Mouse (Mus musculus) gastrocnemius, postnatal 36 days (tissue): ENCODE measurements around the gene Cxcr5. TPM values are rescaled to one million over a fixed set of nuclear protein-coding genes. Genes with fewer than 3 reads are reported as not detected.
A peak's percentile ranks its signal among the peaks of the same experiment; 100 is the strongest.
"Not testable (repeated sequence)": the region's sequence is repeated elsewhere in the genome, so short reads cannot be mapped to it uniquely, and the experiment has no call there.

Experiments used
- DNase-seq, 2 experiments: peaks; one replicate each; pipeline ENCODE4 v3.0.0; 2022
- intact Hi-C: fragments of 180-260 bp; cut with DNase I; formaldehyde crosslinking; loops from one replicate; pipeline ENCODE4 v1.15.1; 2025
- total RNA-seq, 2 experiments: library from RNA; stranded (reverse); gene quantifications; 2 replicates each; pipeline ENCODE4 v1.2.3; 2021

The Cxcr5 gene
- total RNA-seq, 2 experiments from 2014 or later = not detected

DNA sequence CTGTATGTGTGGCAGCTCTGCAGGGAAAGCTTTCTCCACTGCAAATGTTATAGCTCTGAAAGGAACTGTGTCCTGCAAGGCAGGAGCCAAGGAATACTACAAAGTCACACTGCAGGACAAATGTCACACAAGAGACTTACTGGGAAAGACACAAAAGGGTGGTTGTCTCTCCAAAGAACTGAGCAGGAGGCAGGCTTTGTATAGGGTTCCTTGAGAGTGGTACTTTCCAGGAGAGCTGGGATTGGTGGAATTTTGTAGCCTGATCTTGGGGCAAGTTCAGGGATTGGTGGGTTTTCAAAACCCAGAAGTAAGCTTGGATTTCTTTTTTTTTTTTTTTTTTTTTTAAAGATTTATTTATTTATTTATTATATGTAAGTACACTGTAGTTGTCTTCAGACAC lies 27.4 kb upstream of the Cxcr5 start:
- intact Hi-C loops = no loop called here
- no peak for DNase-seq

DNA sequence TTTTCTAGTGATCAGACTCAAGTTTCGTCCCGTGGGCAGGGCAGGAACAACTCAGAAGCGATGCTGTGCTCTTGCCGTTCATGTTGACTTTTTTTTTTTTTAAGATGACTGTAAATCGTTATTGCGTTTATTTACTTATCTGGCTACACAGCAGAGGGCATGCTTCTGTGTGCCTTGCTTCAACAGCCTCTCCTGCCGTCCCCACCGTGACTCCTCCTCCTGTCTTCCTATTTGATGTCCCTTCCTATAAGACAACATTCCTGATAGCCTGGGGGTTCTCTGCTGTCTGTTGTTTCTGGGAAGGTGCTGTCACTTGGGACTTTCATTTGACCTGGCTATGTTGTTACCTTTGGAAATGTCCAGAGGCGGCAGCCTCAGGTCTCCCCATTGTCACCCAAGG lies 26.9 kb upstream of the Cxcr5 start:
- no peak for DNase-seq
- intact Hi-C loops = no loop called here

DNA sequence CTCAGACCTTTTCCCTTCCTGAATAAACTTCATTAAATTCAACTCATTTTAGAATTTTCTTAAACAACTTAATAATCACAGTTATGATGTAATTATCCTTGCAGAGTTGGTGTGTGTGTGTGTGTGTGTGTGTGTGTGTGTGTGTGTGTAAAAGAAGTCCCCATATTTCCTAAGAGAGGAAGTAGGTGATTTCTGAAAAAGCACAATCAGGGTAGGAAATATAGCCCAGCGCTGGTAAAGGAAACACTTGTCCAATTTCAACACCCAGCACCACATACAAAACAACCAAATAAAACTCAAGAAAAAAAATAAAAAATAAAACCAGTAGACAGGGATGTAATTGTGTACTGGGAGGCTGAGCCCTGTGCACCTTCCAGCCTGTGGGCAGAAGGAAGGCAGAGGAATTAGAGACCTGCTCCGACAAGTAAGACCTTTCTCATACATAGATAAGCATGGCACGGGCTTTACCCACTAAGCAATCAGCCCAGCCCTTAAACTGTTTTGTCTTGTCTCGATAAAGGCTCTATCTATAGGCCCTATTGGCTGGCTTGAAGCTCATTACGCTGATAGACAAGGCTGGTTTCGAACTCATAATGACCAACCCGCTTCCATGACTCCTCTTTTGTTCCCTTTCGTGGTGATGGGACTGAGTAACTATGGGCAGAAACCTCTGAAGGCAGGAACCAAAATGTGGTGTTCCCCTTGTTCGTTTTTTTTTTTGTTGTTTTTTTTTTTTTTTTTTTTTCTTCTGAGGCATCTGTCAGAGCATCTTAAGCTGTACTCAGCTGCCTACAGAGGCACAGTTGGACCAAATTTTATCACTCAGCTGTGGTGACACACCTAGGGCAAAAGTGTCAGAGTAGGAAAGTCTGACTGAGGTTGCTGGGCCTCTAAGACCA lies 25.8 kb upstream of the Cxcr5 start:
- intact Hi-C loops = no loop called here
- DNase-seq = no peak

DNA sequence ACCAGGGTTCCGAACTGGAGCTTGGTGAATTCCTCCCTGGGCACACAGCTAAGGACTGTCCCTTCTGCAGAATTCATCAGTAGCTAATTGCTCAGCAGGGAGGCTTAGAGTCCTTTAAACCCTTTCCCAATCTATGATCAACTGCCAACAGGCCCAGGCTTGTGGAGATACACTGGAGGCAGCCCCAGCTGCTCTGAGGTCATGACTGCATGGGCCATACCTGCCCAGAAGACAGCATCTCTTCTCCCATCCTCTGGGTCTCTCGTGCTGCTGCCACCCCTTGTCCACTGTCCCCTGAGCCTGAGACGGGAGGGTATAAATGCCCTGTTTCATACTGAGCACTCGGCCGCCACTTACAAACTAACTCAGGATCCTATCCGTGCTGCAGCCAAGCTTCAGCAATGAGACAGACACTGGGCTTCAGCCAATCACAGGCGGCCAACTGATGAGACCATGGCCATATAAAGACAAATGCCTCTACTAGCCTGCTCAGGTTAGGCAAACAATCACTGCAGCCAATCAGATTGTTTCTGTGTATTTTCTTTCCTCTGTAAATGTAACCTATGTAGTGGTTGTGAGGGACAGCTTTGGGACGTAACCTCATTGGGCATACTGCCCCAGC lies 25.1 kb upstream of the Cxcr5 start:
- intact Hi-C loops = no loop called here
- DNase-seq = no peak

DNA sequence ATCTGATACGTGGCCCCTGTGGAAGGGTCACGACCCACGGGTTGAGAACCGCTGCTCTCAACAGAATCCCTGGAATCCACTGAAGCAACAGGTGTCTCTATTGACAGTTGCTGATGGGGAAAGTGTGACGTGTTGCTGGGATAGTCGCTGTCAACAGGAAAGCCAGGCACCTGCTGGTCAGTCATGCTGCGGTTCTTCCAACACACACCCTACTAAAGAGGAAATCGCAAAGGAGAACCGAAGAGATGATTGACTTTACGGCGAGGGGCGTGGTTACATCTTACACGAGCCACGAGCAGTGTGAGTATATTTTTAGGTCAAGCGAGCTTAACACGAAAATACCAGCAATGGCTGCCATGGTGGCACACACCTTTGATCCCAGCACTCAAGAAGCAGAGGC lies 20.7 kb upstream of the Cxcr5 start:
- intact Hi-C loops = no loop called here
- DNase-seq = no peak

DNA sequence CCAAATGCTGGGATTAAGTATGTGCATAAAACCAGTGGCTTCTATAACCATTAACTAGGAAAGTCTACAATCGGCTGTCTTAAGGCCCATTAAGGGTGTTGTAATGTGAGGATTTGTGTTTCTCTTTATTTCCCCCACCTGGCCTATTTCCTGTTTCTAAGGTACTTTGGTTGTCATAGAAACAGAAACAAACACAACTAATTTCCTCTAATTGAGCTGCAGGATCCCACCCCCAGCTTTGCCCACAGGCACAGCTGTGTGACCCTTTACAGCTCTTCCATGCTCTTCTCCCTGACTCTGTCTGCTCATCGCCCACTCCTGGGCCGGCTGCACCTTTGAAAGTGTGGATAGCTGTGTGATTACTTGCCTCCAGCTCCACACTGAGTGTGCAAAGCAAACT lies 19.7 kb upstream of the Cxcr5 start:
- intact Hi-C loops = no loop called here
- no peak for DNase-seq

DNA sequence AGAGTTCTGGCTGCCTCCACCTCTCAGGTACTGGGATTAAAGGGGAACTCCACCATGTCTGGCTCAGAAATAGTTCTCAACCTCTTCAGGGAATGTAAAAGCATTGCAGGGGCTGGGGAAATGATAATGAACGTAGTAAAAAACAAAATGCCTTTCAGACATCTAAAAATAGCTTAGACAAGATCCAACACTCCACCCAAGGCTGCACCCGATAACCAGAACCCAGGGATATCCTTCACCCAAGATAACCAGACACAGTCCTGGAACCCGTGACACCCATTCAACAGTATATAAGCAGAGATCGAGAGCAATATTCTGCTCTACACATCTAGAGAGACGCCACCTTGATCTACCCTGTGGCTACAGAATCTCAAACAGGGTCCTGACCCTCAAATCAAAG lies 18.4 kb upstream of the Cxcr5 start:
- no peak for DNase-seq
- intact Hi-C loops = no loop called here

DNA sequence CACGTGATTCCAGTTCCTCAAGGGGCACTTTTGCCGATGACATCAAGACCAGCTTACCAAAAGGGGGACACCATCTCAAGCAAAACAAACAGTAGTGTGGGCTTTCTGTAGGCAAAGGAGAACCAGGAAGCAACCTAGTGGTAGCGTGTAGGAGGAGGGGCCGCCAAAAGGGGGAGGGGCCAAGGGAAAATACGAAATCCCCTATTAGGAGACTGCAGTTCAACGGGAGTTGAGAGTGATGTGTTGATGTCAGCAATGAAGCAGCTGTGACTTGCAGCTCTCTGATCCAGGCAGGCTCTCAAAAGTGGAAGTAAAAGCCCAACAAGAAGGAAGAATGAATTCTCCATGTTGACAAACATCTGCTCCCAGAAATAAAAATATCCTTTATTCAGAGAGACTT lies 17.7 kb upstream of the Cxcr5 start:
- intact Hi-C loops = no loop called here

DNA sequence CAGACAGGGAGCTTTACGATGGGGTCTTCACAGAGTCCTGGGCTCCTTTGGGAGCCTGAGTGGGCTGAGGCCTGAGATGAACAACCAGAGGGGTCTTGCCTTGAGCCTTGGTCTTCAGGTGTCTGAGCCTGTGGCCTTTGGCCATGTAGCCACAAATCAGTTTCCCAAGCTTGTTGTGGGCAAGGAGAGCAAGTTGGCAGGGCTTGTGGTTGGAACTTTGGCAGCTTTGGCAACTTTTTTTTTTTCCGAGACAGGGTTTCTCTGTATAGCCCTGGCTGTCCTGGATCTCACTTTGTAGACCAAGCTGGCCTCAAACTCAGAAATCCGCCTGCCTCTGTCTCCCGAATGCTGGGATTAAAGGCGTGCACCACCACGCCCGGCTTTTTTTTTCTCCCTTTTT lies 14.4 kb upstream of the Cxcr5 start:
- DNase-seq, intact Hi-C loops: not testable (repeated sequence)

More for the DNA sequence above, 17.7 kb upstream of the Cxcr5 start:
- DNase-seq = no peak

DNA sequence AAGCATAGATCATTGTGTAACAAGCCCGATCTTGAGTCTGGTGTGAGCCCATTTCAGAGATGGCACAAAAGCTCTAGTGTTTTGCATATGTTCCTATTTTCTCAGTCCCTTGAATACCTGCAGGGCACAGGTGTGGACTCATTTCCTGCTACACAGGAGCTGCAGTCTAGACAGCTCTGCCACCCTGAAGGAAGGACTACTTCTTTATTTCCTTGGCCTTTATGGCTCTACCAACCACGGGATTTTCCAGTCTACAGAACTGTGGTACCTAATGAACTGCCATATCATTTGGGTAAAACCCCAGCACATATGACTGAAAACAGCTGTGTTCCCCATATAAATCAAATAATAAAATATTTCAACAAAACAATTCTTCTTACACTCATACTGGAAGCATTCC lies 13.4 kb upstream of the Cxcr5 start:
- intact Hi-C loops = no loop called here
- no peak for DNase-seq

DNA sequence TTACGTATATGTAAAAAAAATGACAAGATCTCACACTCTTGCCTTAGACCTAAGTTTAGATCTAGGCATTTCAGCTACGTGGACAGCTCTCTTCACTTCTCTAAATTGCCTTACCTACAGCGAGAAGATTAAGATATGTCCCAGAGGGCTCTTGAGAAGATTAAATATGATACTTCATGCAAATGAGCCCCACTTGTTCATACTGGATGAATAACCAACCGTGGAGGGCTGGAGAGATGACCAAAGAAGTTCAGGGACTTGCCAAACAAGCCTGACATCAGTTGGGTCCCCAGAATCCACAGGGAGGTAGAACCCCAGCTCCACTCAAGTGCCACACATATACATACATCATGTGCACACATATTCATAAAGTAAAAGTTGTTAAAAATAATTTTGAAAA lies 11.6 kb upstream of the Cxcr5 start:
- no peak for DNase-seq
- intact Hi-C loops = no loop called here

DNA sequence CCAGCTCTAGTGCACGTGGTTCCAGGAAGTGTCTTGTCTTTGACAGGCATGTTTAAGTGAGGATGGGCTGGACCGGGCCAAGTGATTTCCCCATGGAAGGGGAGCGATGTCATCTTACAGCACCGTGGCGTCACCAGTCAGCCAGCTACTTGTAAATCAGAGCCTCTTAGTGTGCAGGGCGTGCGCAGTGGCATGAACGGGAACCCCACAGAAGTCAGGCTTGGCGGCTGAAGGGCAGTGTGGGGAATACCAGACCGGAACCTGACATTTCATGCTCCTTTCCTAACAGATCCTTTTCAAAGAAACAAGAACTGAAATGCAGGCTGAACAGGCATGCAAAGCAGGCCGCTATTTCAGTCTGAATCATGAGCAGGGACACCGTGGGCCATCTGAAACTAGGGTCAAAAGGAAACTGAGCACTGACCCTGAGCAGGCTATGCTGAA lies 9.3 kb upstream of the Cxcr5 start:
- DNase-seq = no peak

DNA sequence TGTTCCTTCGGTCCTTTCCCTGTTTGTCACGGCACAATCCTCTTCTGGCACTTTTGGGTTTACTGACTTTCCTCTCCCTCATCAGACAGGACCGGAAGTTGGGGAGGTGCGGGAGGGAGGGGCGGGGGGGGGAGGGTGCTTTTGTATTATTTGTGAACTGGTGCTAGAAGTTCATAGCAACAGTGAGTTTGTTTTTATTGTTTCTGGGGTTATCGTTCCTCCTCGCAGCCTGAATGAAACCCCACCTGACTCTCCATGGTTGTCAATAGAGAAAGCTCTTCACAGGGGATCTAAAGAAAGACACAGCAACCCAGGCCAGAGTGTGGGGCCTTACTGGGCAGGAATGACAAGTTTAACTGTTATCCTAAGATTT lies 6.4 kb upstream of the Cxcr5 start:
- DNase-seq = no peak
- intact Hi-C loops = no loop called here

More for the DNA sequence above, 9.3 kb upstream of the Cxcr5 start:
- intact Hi-C loops = no loop called here

DNA sequence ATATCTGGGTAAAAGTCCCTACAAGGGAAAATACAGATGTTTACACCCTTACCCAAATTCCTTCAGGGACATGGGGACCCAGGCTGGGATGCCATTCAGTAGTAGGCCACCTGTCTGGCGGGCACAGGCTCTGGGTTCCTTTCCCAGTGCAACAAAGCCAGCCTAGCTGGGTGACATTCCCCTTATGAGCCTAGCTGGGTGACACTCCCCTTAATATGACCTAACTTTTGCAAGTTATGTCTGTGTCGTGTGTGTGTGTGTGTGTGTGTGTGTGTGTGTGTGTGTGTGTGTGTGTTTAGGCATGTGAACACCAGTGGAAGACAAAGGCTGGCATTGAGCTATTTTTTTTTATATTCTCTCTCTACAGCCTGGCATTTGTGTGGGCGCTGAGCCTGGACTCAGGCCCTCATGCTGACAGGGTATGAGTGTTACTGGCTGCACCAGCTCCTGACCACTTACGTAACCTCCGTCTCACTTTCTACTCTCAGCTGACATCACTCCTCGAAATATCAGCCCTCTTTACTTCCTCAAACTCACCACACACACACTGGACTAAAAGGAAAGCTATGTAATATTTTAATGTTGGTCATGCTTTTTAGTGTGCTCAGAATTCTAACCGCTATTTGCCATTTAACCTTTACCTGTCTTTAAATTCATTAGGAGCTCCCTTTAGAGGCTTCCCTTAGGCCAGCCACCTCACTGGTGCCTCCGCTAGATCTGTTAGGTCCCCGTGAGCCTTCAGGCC lies 5.8 kb upstream of the Cxcr5 start:
- peak in 1 of 2 experiments; percentile 35 for DNase-seq
- intact Hi-C loops = no loop called here

DNA sequence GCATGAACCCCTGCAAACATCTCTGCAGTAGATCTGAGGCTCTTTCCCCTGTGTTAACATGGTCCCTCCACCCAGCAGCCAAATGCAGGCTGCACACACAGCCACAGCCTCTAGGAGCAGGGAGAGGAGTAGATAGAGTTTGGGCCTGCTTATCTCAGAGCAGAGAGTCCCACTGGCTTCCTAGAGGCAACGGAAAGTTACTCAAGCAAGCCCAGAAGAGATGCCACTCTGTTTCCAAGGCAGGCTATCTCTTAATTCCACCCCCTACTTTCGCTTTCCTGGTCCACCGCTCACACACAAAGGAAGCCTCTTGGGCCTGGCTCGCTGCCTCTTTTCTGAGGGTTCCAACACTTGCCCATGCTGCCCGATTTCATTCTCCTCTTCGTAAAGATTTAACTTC lies 3.7 kb upstream of the Cxcr5 start:
- no peak for DNase-seq
- intact Hi-C loops = no loop called here

DNA sequence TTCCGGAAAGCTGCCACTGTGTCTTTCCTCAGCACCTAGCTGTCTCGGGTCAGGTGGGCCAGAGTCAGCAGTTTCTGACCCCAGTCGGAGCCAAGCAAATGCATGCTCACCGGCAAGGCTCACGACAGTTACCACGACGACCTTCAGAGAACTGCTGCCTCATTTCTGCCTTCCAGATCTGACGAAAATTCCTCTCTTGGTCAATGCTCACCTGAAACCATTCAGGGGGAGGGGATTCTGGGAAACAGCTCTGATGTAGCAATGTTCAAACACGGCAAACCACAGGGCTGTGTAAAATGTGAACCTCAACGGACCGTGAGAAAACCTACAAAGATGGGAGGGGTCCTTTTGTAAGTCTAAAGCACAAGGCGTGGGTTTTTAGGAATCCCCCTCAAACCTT lies 1.3 kb upstream of the Cxcr5 start:
- DNase-seq = no peak
- intact Hi-C loops = no loop called here

DNA sequence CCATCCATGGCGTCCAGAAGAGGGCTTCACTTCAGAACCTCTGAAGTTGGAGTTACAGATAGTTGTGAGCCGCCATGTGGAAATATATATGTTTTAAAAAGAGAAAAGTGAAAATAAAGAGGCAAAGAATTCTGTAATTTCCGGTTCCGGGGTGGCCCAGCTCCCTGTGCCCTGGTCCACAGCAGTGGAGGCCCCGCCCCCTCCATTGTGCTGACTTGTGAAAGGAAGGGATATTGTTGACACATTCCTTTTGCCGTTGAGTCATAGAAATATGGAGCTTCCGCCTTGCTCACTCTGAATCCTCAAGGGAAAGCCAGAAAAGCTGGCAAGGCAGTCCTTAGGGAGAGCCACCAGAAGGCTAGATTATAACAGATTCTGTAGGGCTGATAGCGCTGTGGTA lies 9.5 kb downstream of the Cxcr5 start:
- intact Hi-C loops = no loop called here
- DNase-seq = no peak

DNA sequence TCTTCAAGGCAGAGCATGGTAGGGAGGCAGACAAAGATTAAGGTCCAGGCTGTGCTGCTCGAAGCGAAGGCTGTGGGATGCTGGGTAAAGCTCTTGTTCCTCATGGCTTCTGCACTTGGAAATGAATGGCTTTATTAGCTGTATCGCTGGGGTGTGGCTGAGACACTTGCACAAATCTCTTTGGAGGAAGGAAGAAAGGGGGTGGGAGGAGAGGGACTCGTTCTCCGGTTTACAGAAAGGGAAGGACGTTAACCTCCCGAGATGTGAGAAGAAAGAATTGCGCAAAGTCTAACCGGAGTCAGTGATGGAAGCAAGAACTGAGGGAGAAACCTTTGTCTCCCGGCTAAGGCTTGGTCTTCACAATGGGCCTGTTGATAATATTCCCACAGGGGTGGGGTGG lies 10.5 kb downstream of the Cxcr5 start:
- intact Hi-C loops = no loop called here
- no peak for DNase-seq

DNA sequence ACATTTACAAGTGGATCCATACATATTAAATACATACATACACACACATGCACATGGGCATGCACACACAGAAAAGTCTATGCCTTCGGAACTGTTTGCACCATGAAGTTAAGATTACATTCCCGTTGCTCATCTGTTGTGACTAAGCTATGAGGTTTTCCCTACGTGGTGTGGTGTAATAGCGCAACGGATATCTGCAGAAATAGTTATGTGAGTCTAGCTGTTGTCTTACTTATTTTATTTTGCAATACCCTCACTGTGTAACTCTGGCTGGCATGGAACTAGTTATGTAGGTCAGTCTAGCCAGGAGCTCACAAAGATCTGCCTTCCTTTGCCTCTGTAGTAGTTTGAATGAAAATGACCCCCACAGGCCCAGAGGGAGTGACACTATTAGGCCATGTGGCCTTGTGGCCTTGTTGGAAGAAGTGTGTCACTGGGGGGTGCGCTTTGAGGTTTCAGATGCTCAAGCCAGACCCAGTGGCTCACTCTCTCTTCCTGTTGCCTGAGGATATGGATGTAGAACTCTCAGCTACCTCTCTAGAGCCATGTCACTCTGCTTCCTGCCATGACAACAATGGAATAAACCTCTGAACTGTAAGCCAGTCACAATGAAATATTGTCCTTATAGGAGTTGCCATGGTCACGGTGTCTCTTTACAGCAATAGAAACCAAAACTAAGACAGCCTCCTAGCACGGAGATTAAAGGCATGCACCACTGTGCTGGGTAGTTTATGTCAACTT lies 13.1 kb downstream of the Cxcr5 start:
- DNase-seq = no peak
- intact Hi-C loops = no loop called here

DNA sequence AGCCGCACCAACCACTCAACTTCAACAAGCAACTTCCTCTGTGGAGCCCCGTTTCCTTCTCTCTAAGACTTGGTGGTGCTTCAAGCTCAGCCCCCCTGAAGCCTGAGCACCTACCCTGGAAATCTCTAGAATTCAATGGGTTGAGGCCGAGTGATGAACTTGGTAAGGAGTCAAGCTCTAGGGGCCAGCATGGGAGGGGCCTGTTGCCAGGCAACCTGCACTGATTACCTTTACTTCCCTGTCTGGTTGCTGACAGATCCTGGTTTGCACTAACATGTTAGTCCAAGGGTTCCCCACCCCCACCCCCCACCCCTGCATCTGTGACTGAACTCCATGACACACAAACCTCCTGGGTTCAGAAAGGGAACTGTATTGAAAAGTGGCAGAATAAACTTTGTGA lies 16.7 kb downstream of the Cxcr5 start:
- intact Hi-C loops = no loop called here
- DNase-seq = no peak

DNA sequence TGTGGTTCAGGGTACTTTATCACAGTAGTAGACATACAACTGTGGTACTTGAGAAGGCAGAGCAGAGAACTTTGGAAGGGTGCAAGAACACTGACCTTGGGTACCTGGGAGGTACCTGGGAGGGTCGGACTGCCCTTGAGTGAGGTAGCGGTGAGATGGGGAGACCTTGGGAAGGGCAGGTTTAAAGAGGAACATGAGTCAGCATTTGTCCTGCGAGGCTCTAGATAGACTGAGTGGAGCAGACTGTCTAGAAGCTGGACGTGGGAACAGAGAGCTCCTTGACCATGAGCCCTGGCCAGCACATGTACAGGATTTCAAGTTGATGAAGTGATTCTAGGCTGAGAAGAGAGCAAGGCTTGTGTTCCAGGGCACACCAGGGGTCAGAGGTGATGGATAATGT lies 19.3 kb downstream of the Cxcr5 start:
- intact Hi-C loops = no loop called here
- no peak for DNase-seq
